Mouse (Mus musculus) midbrain, embryonic 12.5 days (tissue): Measurements from ENCODE around the gene Snd1. TPM values are rescaled to one million over a fixed set of nuclear protein-coding genes. Genes with fewer than 3 reads are reported as not detected.

ENCODE experiments used
- ATAC-seq: fragments of 200-750 bp; cut with Nextera tagmentation; 2 replicates; pipeline ENCODE4 v1.8.0; 2017; ENCODE audit warnings: low read depth, moderate TSS enrichment, moderate library complexity; ENCODE audit not compliant: low FRiP score
- H3K27ac ChIP-seq: fragments of 300-500 bp; sonication (generic); replicated peaks from 2 replicates; pipeline ENCODE4 v1.5.1; 2016; ENCODE audit warnings: mild to moderate bottlenecking
- H3K27me3 ChIP-seq: fragments of 300-500 bp; sonication (generic); 2 replicates; pipeline ENCODE4 v1.6.1; 2016; ENCODE audit warnings: mild to moderate bottlenecking
- H3K36me3 ChIP-seq: fragments of 300-500 bp; sonication (generic); 2 replicates; pipeline ENCODE4 v1.6.1; 2016
- H3K4me1 ChIP-seq: fragments of 300-500 bp; sonication (generic); 2 replicates; pipeline ENCODE4 v1.6.1; 2016
- H3K4me2 ChIP-seq: fragments of 300-500 bp; sonication (generic); replicated peaks from 2 replicates; pipeline ENCODE4 v1.6.1; 2016; ENCODE audit warnings: mild to moderate bottlenecking, moderate library complexity
- H3K4me3 ChIP-seq: fragments of 300-500 bp; sonication (generic); 2 replicates; pipeline ENCODE4 v1.5.1; 2016; ENCODE audit warnings: mild to moderate bottlenecking
- H3K9ac ChIP-seq: fragments of 300-500 bp; sonication (generic); replicated peaks from 2 replicates; pipeline ENCODE4 v1.6.1; 2016; ENCODE audit warnings: mild to moderate bottlenecking, moderate library complexity
- H3K9me3 ChIP-seq: fragments of 300-500 bp; sonication (generic); 2 replicates; pipeline ENCODE4 v1.6.1; 2016; ENCODE audit warnings: mild to moderate bottlenecking
- WGBS: fragments of 180-500 bp; shearing (Covaris S2); methylation state at CpG from one replicate; pipeline ENCODE4 v1.1.7; 2016; 5-methylcytosine and 5-hydroxymethylcytosine counted together
- polyA plus RNA-seq: library from polyadenylated mRNA; unstranded; fragments of >200 nt; fragmentation: Nextera tagmentation; extraction: Ambion mirVana; gene quantifications from 2 replicates; pipeline ENCODE4 v1.2.1, GENCODE M21; 2016

Gene Snd1
- polyA plus RNA-seq, 1 experiment from 2014 or later: 106 TPM

DNA sequence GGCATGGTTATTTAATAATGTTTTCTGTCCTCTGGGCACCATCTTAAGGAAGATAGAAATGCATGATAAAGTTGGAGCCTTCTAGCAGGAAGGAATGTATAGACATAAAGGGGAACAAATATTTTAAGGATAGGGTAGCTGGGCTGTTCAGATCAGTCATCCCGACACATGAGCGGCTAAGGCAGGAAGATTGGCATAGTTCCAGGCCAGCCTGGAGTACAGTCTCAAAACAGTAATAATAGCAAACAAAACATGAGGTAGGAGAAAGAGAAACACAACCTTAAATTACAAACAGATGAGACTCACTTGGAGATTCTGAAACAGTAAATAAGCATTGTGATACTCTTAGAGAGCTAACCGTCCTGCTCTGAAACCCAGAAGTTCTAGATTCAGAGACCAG, 276.2 kb downstream of the Snd1 start:
- H3K27ac ChIP-seq: no peak overlapping the region
- WGBS: 90% methylated on average over 3 of the region's 3 CpGs
- H3K4me3 ChIP-seq: no peak overlapping the region
- no peaks in the 10 kb centered on the region; the same call in 1 of the 2 replicates for H3K36me3 ChIP-seq
- H3K27me3 ChIP-seq: no peaks in the 10 kb centered on the region; the same call in 1 of the 2 replicates
- H3K9me3 ChIP-seq: no peaks in the 10 kb centered on the region
- no peak overlapping the region for H3K4me2 ChIP-seq
- ATAC-seq: no peak
- H3K4me1 ChIP-seq: peaks cover 24% of the 10 kb centered on the region
- no peak overlapping the region for H3K9ac ChIP-seq

DNA sequence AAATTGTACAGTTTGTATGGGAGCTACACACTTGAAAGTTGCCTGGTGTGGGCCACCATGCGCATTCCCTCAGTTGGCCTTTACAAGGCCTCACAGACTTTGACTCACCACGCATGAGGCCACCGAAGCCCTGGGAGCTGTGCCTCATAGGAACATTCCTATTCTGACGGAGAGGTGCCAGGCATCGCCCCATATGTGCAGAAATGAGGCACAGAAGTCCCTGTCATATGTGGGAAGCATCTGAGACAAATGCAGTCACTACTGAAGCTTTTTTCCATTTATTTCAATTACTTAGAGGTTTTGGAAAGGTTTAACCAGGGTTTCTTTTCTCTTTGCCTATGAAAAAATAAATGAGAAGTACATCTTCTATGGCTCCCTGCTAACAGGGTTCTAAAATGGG, 278.3 kb downstream of the Snd1 start:
- H3K36me3 ChIP-seq: no peaks in the 10 kb centered on the region
- WGBS: 96% methylated on average over 5 of the region's 5 CpGs
- H3K27ac ChIP-seq: no peak overlapping the region
- ATAC-seq: no peak
- peaks cover 35% of the 10 kb centered on the region for H3K4me1 ChIP-seq
- no peak overlapping the region for H3K4me2 ChIP-seq
- no peak overlapping the region for H3K9ac ChIP-seq
- no peaks in the 10 kb centered on the region; the same call in 1 of the 2 replicates for H3K27me3 ChIP-seq
- H3K9me3 ChIP-seq: no peaks in the 10 kb centered on the region
- no peak overlapping the region for H3K4me3 ChIP-seq

DNA sequence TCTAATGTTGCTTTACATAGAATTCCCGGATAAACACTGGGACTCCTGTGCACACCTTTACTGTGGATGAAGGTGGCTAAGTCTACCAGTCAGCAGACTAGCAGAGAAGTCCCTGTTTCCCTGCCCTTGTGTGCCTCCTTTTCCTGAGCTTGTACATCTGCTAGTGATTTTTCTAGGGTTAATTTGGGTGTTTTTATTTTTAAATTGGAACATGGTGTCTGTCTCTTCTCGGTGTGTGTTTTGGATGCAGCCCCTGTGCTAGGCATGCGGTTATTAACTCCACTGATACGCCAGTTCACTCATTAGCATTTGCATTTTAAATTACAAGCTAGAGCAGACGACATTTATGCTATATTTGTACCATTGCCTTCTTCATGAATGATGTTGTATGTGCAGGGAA, 278.7 kb downstream of the Snd1 start:
- 82% methylated on average over 5 of the region's 5 CpGs for WGBS
- H3K9ac ChIP-seq: no peak overlapping the region
- no peaks in the 10 kb centered on the region for H3K36me3 ChIP-seq
- H3K4me1 ChIP-seq: peaks cover 30% of the 10 kb centered on the region
- ATAC-seq: no peak
- no peak overlapping the region for H3K4me3 ChIP-seq
- H3K4me2 ChIP-seq: no peak overlapping the region
- no peaks in the 10 kb centered on the region; the same call in 1 of the 2 replicates for H3K27me3 ChIP-seq
- no peak overlapping the region for H3K27ac ChIP-seq
- no peaks in the 10 kb centered on the region for H3K9me3 ChIP-seq

DNA sequence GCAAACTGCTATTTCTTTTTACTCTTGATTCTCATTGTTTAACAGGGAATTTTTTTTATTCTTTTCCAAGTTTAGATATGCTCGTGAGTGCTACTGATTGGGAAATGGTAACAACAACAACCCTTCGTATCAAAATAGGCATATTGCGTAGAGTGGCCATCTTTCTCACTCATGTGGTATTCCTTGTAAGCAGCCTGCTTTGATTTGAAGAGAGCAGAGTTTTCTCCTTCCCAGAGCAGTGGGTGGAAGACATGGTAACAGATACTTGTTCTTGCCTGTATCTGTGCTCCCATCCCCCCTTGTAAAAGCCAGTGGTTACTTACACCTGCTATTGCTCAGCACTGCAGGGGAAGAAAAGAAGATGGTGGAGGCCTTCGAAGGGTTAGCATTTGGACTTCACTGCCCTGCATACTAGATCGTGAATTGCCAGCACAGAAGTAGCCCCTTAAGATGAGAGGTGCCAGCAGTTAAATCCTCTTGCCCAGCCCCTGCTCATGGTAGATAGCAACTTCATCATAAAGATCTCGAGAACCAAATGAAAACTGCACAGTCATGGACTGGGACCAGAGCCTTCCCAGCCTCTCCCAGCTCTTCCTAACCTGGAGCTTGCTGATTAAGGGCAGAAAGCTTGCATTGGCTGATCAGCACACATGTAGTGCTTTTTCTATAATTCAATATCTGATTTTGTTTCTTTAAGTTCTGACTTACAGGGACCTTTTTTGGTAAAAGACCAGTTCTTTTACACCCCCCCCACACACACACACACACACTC, 279.4 kb downstream of the Snd1 start:
- H3K27ac ChIP-seq: no peak overlapping the region
- ATAC-seq: no peak
- H3K4me1 ChIP-seq: peaks cover 24% of the 10 kb centered on the region

DNA sequence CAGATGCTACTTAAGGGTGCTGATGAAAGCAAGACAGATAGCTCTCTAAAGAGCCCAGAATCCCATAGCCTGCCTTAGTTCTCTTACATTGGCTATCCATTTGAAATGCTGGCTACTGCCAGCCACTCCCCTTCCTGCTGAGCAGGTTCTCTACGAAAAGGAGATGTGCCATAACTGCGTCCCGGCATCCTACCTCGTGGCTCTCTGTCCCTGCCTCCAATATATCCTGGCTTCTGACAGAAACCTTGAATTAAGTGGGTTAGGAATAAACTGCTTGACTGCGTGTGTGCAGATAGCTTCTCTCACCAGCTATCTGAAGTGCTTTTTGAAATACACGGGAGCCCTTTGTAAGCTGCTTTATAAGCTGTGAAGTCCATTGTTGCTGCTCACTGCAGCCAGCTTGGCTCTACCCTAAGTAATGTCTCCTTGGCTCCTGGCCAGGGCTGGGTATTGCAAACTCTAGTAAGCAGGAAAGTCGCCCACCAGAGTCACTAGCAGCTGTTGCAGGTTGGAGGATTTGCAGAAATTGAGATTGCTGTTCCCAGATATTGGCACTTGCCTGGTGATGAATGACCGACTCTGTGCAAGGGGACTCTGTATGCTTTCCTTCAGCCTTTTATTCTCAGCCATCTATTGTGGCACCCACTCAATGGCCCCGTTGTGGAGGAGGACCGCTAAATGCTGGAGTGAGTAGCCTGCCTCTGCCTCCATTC, 281.5 kb downstream of the Snd1 start:
- no peak overlapping the region for H3K4me3 ChIP-seq
- ATAC-seq: peak; percentile 80
- 40% methylated on average over 10 of the region's 10 CpGs for WGBS
- H3K9me3 ChIP-seq: no peaks in the 10 kb centered on the region
- H3K9ac ChIP-seq: no peak overlapping the region
- no peaks in the 10 kb centered on the region for H3K36me3 ChIP-seq
- H3K4me1 ChIP-seq: peaks cover 34% of the 10 kb centered on the region
- H3K27ac ChIP-seq: peak overlapping the region; percentile 74
- H3K4me2 ChIP-seq: no peak overlapping the region
- H3K27me3 ChIP-seq: no peaks in the 10 kb centered on the region; the same call in 1 of the 2 replicates

More for the DNA sequence above, 279.4 kb downstream of the Snd1 start:
- WGBS: 90% methylated on average over 6 of the region's 6 CpGs
- no peak overlapping the region for H3K4me3 ChIP-seq
- no peak overlapping the region for H3K4me2 ChIP-seq
- no peaks in the 10 kb centered on the region for H3K36me3 ChIP-seq
- no peaks in the 10 kb centered on the region; the same call in 1 of the 2 replicates for H3K27me3 ChIP-seq
- no peak overlapping the region for H3K9ac ChIP-seq
- H3K9me3 ChIP-seq: no peaks in the 10 kb centered on the region

DNA sequence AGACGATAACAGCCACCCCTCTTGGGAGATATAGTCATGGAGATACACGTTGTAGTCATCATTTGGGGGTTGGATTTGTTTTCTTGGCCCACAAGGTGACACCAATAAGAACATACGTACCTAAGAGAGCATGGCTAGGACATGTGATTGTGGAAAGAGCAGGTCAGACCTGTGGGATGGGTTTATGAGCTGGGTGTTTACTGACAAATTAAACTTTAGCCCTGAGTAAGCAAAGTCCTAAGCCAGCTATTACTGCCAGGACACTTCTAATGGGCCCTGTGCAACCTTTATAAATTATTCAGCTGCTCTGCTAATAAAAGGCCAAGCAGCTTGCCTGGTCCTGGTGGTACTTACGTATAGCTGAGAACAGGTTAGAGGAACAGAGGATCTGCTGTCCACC, 283.4 kb downstream of the Snd1 start:
- Histone ChIP-seq H3K9me3 (no peaks in the 10 kb centered on the region), H3K9ac (no peak overlapping the region), H3K27me3 (no peaks in the 10 kb centered on the region; the same call in 1 of the 2 replicates), H3K4me1 (peaks cover 49% of the 10 kb centered on the region), H3K36me3 (no peaks in the 10 kb centered on the region), H3K4me3 (no peak overlapping the region), H3K4me2 (no peak overlapping the region), H3K27ac (no peak overlapping the region)
- ATAC-seq: no peak
- 79% methylated on average over 4 of the region's 4 CpGs for WGBS

DNA sequence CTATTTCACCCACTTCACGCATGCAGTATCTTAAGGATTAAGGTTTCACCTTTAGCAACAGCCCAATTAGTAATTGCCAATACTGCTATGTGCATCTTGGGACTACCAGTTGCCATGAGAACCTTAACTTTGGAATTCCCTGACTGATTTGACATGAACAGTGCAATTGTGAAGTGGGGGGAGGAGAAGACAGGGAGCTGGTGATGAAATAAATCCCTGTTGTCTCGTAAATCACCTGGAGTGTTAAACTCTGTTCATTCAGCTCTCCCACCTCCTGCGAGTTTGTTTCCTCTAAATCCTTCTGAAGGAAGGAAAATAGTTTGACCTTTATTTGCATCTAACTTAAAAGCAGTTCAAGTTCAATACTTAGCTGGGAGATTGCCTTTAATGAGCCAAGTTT, 286.8 kb downstream of the Snd1 start:
- no peak for ATAC-seq
- Histone ChIP-seq H3K9me3 (no peaks in the 10 kb centered on the region), H3K27me3 (no peaks in the 10 kb centered on the region), H3K4me2 (no peak overlapping the region), H3K9ac (no peak overlapping the region), H3K4me3 (no peak overlapping the region), H3K36me3 (no peaks in the 10 kb centered on the region), H3K4me1 (peaks cover 38% of the 10 kb centered on the region), H3K27ac (no peak overlapping the region)
- 25% methylated on average over 3 of the region's 3 CpGs for WGBS

DNA sequence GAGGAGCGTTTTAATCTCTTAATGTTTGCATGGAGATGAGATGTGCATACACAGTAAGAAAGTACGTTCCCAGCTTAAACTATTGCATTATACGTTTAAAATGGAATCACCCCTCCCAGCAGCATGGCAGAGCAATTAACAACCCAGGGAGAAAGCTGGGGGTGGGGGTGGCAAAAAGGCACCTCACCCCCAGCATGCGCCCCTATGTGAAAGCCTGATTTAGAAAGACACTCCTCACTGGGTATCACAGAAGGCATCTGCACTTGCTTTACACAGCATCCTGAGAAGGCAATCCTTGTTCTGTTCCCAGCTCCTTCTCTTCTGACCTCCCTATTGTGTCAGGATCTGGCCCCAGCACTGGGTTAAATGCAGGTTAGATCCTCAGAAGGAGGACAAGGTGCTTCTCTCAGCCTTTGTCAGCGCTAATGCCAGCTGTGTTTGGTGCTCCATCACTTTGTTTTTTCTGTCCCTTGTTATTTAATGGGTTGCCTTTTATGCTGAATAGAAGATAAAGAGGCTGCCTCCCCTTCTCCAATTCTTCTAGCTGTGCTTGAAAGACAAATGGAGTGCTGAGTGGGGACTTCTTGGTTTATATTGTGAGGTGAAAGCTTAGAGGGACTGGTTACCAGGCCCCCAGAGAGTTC, 287.3 kb downstream of the Snd1 start:
- Histone ChIP-seq H3K4me3 (no peak overlapping the region), H3K4me1 (peaks cover 33% of the 10 kb centered on the region), H3K36me3 (no peaks in the 10 kb centered on the region), H3K9me3 (no peaks in the 10 kb centered on the region), H3K27ac (no peak overlapping the region), H3K4me2 (no peak overlapping the region), H3K27me3 (no peaks in the 10 kb centered on the region), H3K9ac (no peak overlapping the region)
- WGBS: 8% methylated on average over 5 of the region's 5 CpGs
- ATAC-seq: peak; percentile 63; the same call in 1 of the 2 replicates

DNA sequence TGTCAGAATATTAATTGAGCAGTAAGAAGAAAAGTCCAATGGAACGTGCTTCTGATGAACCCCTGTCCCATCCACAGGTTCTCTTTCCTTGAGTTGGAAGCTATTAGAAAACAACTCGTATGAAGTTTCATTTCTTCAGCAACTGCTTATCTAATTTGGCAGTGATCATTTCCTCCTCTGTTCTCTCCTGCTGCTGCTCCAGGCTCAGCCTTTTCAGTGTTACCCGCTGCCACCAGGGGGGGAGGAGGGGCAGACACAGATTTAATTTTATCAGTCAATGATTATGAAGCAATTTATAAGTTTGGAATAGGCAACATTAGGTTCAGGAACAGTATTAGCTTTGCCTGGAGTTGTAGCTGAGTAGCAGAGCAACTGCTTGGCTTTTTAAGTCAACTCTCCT, 291.7 kb downstream of the Snd1 start:
- ATAC-seq: no peak
- H3K9me3 ChIP-seq: peaks cover 4% of the 10 kb centered on the region; the same call in 1 of the 2 replicates
- H3K9ac ChIP-seq: no peak overlapping the region
- no peak overlapping the region for H3K4me3 ChIP-seq
- no peaks in the 10 kb centered on the region for H3K36me3 ChIP-seq
- no peaks in the 10 kb centered on the region for H3K27me3 ChIP-seq
- no peak overlapping the region for H3K27ac ChIP-seq
- H3K4me1 ChIP-seq: peaks cover 15% of the 10 kb centered on the region
- 84% methylated on average over 3 of the region's 3 CpGs for WGBS
- H3K4me2 ChIP-seq: no peak overlapping the region

DNA sequence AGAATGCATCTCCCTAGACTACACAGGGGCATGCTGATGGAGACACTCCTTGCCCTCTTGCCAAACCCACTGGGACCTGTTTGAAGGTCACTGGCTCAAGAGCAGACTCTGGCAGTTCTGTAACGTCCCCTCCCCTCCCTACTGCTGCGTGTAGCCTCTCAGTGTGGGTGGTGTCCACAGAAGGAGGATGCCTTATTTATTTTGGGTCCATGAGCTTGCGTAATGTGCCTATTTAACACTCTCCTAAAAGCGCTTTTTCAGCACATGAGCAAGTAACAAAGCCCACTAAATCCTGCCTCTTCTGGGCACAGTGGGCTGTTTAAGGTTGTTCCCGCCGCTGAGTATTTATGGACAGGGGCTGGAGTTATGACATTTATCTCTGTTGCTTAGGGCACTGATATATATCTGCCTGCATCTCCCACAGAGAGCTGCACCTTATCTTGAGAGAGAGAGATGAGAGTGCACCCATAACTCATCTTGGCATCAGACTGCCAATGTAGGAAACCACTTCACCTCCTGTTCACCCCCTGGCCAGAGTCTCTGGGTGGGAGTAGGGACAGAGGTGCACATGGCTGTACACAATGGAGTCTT, 293.0 kb downstream of the Snd1 start:
- Histone ChIP-seq H3K27me3 (no peaks in the 10 kb centered on the region), H3K9ac (no peak overlapping the region), H3K9me3 (peaks cover 4% of the 10 kb centered on the region; the same call in 1 of the 2 replicates), H3K4me2 (no peak overlapping the region), H3K4me1 (peaks cover 2% of the 10 kb centered on the region; the same call in 1 of the 2 replicates), H3K36me3 (no peaks in the 10 kb centered on the region), H3K4me3 (no peak overlapping the region), H3K27ac (no peak overlapping the region)
- WGBS: 88% methylated on average over 6 of the region's 6 CpGs
- ATAC-seq: no peak

DNA sequence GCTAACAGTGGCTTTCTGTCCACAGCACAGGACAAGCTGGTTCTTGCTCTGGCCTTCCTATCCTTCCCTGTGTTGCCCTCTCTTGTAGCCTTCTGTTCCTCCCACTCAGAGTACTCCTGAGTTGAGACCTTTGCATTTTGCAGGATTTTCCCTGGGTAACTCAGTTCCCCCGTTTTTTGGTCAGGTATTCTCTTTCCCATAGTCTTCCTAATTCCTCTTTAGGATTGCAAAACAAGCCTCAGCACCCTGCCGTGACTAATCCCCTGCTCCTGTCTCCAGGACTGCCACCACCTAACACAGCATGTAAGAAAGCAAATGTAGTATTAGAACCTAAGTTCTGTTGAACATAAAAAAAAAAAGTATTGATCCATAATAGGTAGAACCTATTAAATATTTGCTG, 296.4 kb downstream of the Snd1 start:
- Histone ChIP-seq H3K9me3 (peaks cover 4% of the 10 kb centered on the region; the same call in 1 of the 2 replicates), H3K4me2 (no peak overlapping the region), H3K27me3 (no peaks in the 10 kb centered on the region), H3K9ac (no peak overlapping the region), H3K36me3 (no peaks in the 10 kb centered on the region), H3K27ac (no peak overlapping the region), H3K4me1 (no peaks in the 10 kb centered on the region), H3K4me3 (no peak overlapping the region)
- ATAC-seq: no peak
- 14% methylated on average over 2 of the region's 2 CpGs for WGBS
